Mouse (Mus musculus) layer of hippocampus, adult 9-11 months (tissue): ENCODE measurements around the gene Fkrp.

Source experiments
- DNase-seq: peaks from one replicate; pipeline ENCODE4 v3.0.0; 2022

Gene Fkrp

GRCm38 (mm10) chr7:16816475-16817122, at the start of gene Fkrp:
Gene Fkrp, minus strand, starts transcription at chr7:16816732.
- DNase-seq = no peak

DNA sequence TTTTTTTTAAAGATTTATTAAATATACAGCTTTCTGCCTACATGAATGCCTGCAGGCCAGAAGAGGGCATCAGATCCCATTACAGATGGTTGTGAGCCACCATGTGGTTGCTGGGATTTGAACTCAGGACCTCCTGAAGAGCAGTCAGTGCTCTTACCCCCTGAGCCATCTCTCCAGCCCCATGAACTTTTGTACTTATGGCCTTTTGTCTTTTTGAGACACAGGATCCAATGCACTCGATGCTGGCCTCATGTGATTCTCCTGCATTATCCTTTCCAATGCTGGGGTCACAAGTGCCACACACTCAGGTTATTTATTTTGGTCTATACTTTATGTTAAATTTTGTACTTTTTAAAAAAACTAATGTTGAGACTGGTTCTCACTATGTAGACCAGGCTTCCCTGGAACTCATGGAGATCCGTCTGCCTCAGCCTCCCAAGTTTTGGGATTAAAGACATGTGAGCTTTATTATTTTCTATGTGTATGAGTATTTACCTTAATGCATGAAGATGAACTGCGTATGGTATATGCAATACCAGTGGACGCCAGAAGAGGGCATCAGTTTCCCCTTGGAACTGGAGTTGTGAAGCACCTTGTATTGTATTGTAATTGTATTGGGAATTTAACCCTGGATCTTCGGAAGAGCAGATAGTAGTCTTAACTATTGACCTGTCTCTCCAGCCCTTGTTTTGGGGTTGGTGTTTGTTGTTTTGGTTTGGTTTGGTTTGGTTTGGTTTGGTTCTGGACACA, 43.5 kb upstream of the Fkrp start:
- no peak for DNase-seq

GRCm38 (mm10) chr7:16858336-16858735, 41.8 kb upstream of the Fkrp start:
- no peak for DNase-seq

DNA sequence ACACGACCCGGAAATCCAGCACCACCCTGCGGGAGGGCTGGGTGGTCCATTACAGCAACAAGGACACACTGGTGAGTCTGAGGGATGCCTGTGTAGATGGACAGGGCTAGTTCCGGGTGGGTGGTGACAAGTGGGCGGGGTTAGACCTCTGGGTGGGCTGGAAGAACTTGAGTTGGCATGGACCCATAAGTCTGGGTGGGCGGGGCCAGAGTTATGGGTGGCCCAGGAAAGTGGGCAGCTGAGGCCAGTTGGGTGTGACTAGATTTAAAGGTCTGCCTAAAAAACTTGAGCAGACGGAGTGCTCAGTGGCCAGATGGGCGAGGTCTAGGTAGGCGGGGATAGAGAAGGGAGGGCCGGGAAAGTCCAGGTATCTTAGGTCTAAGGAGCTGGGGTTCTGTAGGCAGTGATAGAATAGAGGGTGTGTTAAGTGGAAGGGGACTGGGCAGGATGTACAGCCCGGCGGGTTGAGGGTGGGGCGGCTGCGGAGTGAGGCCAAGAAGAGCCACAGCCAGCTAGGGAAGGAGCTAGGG, 36.8 kb upstream of the Fkrp start:
- no peak for DNase-seq

DNA sequence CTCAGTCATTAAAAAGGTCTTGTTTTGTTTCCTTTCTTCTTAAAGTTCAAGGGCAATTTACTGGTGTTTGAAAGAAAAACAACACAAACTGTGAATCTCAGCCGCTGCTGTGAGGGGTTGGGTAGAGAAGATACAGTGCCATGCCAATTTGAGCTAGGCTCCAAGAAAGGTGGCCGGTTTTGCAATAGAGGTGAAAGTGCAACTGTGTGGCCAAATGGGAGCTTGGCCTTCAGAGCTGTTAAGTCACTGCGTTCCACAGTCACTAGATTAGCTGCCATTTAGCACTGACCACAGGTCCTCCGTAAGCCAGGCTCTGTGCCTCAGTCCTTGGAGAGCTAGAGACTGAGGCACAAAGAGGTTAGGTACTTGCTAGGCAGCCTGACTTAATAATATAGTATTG, 35.1 kb upstream of the Fkrp start:
- DNase-seq = no peak

GRCm38 (mm10) chr7:16848579-16848978, 32.0 kb upstream of the Fkrp start:
- DNase-seq = peak; percentile 61

DNA sequence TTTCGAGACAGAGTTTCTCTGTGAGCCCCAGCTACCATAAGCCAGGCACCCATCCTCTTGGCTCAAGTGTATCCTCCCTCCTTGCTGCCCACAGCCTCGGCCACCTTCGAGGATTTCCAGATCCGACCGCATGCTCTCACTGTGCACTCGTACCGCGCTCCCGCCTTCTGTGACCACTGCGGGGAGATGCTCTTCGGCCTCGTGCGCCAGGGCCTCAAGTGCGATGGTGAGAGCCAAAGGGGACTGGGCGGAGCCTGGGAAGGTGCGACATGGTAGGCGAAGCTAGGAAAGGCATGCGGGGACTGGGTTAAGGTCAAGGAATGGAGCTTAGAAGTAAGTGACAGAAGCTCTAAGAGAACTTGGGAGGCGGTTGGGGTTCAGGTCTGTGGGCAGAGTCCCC, 31.0 kb upstream of the Fkrp start:
- no peak for DNase-seq

DNA sequence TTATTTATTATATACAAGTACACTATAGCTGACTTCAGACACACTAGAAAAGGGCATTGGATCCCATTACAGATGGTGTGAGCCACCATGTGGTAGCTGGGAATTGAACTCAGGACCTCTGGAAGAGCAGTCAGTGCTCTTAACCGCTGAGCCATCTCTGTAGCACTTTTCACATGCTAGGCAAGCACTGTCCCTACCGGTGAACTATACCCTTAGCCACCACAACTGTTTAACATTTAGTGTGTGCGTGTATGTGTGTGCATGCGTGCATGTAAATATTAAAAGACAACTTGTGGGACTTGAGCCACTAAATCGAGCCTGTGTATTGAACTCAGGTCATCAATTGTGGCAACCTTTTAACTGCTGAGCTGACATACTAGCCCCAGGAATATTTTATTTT, 30.2 kb upstream of the Fkrp start:
- no peak for DNase-seq

DNA sequence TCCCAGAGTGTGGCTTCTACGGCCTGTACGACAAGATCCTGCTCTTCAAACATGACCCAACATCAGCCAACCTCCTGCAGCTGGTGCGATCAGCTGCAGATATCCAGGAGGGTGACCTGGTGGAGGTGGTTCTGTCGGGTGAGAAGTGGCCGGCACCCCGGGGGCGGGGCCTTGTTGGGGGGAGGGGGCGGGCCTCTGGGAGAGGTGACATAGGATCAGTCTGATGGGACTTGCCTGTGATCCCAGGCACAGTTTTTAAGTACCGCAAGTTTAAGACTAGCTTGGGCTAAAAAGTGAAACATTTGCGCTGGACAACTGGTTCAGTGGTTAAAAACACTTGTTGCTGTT, 29.3 kb upstream of the Fkrp start:
- DNase-seq = no peak

DNA sequence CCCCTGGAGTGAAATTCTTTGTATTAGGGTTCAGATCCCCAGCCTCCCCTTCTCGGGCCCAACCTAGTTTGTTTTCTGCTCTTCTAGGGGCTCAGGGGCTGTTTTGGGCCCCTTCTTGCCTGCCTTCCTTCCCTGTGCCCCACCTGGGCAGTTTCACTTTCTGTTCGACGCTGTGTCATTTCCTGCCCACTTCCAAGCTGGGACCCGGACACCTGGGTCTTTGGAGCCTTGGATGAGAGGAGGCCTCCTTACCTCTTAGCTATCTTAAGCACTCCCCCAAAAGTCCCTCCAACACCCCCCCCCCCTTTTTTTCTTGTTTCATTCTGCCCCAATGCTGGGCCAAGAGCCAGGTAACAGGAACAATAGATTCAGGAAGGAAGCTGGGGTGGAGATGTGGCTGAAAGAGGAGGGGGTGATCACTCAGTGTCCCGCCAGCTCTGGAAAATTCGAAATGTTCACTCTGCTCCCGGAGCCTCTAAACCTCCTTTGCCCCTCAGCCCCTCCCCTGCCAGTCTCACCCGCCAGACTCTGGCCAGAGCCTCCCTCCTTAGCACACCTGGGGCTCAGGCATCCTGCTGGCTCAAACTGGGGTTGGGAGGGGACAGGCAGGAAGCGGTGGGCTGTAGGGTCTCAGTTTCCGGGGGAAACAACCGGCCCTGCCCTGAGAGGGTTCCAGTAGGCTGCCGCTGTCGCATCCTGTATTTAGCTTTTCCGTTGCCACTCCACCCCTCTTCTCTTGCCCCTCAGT, 28.7 kb upstream of the Fkrp start:
- DNase-seq = no peak

GRCm38 (mm10) chr7:16844696-16845071, 28.2 kb upstream of the Fkrp start:
- DNase-seq = no peak

DNA sequence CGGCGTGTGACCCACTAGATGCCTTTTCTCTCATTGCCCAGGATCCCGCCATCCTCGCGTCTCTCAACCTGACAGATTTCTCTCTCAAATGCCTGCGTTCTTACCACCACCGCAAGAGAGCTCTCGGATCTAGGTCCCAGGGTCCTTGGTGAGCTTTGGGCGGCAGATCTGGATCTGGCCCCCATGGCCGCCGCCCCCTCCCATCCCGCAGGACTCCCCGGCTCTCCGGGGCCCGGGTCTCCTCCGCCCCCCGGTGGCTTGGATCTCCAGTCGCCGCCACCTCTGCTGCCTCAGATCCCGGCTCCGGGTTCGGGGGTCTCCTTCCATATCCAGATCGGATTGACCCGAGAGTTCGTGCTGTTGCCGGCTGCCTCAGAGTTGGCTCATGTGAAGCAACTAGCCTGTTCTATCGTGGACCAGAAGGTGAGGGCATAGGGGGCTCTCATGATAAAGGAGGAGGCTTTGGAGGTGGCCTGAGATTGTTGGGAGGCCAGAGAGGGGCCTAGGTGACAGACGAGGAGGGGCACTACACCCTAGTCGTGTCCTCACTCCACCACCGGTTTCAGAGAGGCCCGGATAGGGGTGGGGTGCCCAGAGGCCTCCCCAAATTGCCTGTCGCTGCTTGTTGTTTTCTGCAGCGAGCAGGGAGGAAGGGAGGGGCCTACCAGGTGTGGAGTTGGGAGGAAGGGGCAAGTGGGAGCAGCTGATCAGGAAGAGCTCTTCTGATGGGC, 27.1 kb upstream of the Fkrp start:
- no peak for DNase-seq

GRCm38 (mm10) chr7:16842645-16843063, 26.1 kb upstream of the Fkrp start, which contains the start of gene Prkd2:
Gene Prkd2, plus strand, starts transcription at chr7:16842902.
- DNase-seq = peak; percentile 83

GRCm38 (mm10) chr7:16841561-16842560, 25.3 kb upstream of the Fkrp start:
- no peak for DNase-seq

DNA sequence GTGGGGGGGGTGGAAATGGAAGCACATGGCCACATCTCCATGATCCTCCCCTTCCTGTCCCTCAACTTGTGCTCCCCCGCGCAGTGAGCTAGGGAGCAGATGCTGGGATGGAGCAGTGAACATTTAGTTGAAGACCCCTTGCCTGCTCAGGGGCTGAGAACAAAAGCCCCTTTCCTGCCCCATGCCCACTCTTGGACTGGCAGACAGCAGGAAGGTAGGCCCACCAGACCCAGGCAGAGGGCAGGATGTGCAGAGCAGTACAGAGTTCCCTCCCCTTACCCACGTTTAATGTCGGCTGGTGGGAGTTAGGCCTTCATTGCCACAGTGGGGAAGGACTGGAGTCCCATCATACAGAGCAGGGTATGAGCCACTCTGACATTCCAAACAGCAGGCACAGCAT, 24.5 kb upstream of the Fkrp start:
- no peak for DNase-seq

GRCm38 (mm10) chr7:16840109-16840491, 23.6 kb upstream of the Fkrp start:
- DNase-seq = no peak

DNA sequence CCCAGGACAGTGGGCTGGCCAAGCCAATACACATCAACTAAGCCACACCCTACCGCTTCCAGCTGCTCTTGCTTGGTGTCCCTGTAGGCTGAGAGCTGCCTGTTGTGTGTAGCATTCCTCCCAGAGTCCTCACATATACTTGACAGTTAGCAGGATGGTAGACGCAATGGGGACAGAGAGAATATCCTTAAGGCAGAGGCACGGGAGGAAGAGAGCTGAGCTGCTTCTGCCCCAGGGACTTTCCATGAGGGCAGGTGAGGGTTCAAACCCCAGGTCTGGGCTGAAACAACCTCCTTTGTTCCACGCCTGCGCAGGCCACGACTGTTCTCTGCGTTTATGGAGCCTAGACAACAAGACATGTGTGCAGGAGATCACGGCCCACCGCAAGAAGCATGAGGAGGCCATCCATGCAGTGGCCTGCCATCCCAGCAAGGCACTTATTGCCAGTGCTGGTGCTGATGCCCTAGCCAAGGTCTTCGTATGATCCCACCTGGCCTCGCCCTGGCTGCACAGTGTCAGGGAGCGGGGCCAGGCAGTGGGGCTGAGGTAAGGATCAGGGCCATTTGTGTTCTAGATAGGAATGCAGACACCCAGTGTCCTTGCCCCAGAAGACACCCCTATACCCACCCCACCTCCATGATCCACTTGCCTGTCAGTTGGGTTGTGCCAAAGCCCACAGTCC, 23.0 kb upstream of the Fkrp start:
- DNase-seq = no peak

DNA sequence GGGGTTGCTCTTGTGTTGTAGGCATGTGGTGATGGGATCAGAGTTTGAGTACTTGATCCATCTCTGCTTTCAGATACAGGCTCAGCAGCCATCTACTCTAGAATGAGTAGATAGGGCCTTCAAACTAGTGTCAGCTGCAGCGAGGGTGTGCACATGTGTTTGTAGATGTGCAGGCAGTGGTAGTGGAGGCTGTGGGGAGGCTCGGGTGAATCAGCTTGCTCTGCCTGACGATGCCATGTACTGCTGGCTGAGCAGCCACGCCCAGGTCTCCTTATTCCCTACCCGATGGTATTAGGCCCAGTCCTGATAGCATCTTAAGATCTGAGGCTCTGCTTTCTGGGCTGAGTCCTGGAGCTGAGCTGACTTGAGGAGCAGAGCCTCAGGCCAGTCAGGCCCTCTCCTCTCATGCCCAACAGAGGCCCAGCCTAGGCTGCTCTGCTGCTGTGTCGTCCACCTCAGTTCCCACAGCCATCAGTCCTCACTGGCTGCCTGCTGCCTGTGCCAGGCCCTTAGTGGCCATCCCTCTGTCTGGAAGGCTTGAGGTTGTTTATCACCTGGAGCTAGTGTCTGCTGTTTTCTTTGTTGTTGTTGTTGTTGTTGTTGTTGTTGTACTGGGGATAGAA, 22.4 kb upstream of the Fkrp start:
- no peak for DNase-seq

- no peak for DNase-seq
Observed at GRCm38 (mm10) chr7:16837916-16838803, 21.6 kb upstream of the Fkrp start.

- no peak for DNase-seq
Observed at GRCm38 (mm10) chr7:16830449-16830848, 13.9 kb upstream of the Fkrp start.
